Mouse (Mus musculus) bone marrow macrophage, adult 2 months (primary cell): ENCODE data around the gene Snhg11.

Source experiments
- CTCF ChIP-seq: IDR thresholded peaks from 2 replicates; pipeline ENCODE4 v1.5.1; 2012; ENCODE audit warnings: low read depth, mild to moderate bottlenecking, low read length, moderate library complexity
- POLR2A ChIP-seq: IDR thresholded peaks from 2 replicates; pipeline ENCODE4 v1.6.1; 2012; ENCODE audit warnings: mild to moderate bottlenecking, low read depth, low read length, borderline replicate concordance

GRCm38 (mm10) chr2:158402915-158403314 is 27.5 kb downstream of the Snhg11 start:
- TF ChIP-seq CTCF (no peak), POLR2A (no peak)
